Mouse (Mus musculus) gastrocnemius, postnatal 25 days (tissue): ENCODE measurements around the gene Itpkb. TPM values are rescaled to one million over a fixed set of nuclear protein-coding genes. Genes with fewer than 3 reads are reported as not detected.

Experiments used
- DNase-seq: peaks from one replicate; pipeline ENCODE4 v3.0.0; 2022
- total RNA-seq, 2 experiments: library from RNA; stranded (reverse); gene quantifications; 1 replicate in 1 of 2; 2 replicates in 1 of 2; pipeline ENCODE4 v1.2.3; 2021

Gene Itpkb
- total RNA-seq, 2 experiments from 2014 or later, result 16.0 to 18.0 TPM

- no peak for DNase-seq
Observed at GRCm38 (mm10) chr1:180465620-180466019, 135.3 kb downstream of the Itpkb start.

GRCm38 (mm10) chr1:180468004-180468403 lies 137.7 kb downstream of the Itpkb start:
- DNase-seq, result no peak

GRCm38 (mm10) chr1:180473566-180473965 lies 143.3 kb downstream of the Itpkb start:
- no peak for DNase-seq

Other genes starting within 250 kb of the Itpkb start
- 100 to 1,000 TPM; 871 to 916 TPM for gene Coq8a, start 130.9 kb upstream of the Itpkb start, total RNA-seq
- gene Psen2, start 67.0 kb upstream of the Itpkb start, total RNA-seq, result 1 to 10 TPM; 6.8 to 8.4 TPM
- under 1 TPM; 0.43 to 0.49 TPM for gene Stum, start 153.0 kb downstream of the Itpkb start, total RNA-seq
- 10 to 100 TPM; 50.8 to 52.7 TPM for gene Parp1, start 238.4 kb downstream of the Itpkb start, total RNA-seq